Comparison of ENCODE assay signal across 15 mouse cellular contexts in the genomic region with DNA sequence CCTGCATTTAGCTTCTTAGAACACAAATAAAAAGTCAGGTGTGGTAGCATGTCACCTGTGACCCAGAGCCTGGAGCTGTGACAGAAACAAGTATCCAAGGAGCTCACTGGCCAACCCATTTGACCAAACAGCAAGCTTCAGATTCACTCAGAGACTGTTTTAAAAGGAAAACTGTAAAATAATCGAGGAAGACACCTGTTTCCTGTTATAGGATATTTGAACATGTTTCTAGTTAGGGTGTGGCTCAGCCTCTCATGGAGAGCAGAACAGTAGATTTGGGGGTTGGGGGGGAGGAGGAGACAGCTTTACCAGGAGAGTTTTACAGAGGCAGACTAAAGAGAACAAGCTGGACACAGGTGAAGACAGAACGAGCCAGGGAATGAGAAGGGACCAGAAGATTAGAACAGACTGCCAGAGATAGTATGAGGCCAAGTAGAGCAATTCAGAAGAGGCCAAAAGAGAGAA.
DNase-seq lines count a peak whose midpoint lies in the region; ATAC-seq and TF ChIP-seq lines count a peak whose summit lies in the region.
"Had no signal": no experiment of that assay in that cellular context is flagged by ENCODE, and none has a peak within 500 bp of the region (broad histone marks: within the 10 kb centered on the region; RNA-seq: fewer than 3 reads in every experiment).

No protein-coding gene starts in this region.

- TF ChIP-seq CTCF in lung, postnatal 0 days (IDR thresholded peaks at IDR 0.05) = no peak

- no peaks in the 10 kb centered on the region for H3K27me3 ChIP-seq in lung, postnatal 0 days (replicated peaks; ENCODE audit: insufficient read depth, low read length)
- H3K27me3 ChIP-seq: embryonic facial prominence, embryonic 12.5 days; forebrain, embryonic 12.5 days; heart, embryonic 15.5 days; midbrain, embryonic 12.5 days had no signal

- H3K9me3 ChIP-seq in lung, postnatal 0 days (ENCODE audit: low read length) = no peaks in the 10 kb centered on the region
- H3K9me3 ChIP-seq: embryonic facial prominence, embryonic 12.5 days; forebrain, embryonic 12.5 days; heart, embryonic 15.5 days; midbrain, embryonic 12.5 days had no signal

- DNase-seq in lung, postnatal 0 days (ENCODE audit: low spot score) = peak; percentile 29
- no peak for DNase-seq in lung, postnatal 36 days
- no peak for DNase-seq in right cerebral cortex, adult 2 months (ENCODE audit: low spot score in 2 of 2)
- no peak for DNase-seq in frontal cortex, postnatal 10 days (ENCODE audit: low spot score in 2 of 2)
- DNase-seq: cerebellum, adult 2 months; gastrocnemius, adult 2 months; kidney, postnatal 25 days; retina, postnatal 1 day had no signal

- no peak for TF ChIP-seq EP300 in lung, postnatal 0 days (IDR thresholded peaks at IDR 0.05)

- H3K36me3 ChIP-seq in lung, postnatal 0 days (ENCODE audit: insufficient read depth, low read length) = no peaks in the 10 kb centered on the region
- H3K36me3 ChIP-seq: embryonic facial prominence, embryonic 12.5 days; forebrain, embryonic 12.5 days; heart, embryonic 15.5 days; midbrain, embryonic 12.5 days had no signal

- 18% methylated on average over 2 of the region's 2 CpGs for WGBS in lung, postnatal 0 days

- no peaks in the 10 kb centered on the region for H3K4me1 ChIP-seq in lung, postnatal 0 days (ENCODE audit: insufficient read depth, low read depth, low read length)

- no peak overlapping the region for H3K9ac ChIP-seq in lung, postnatal 0 days (replicated peaks; ENCODE audit: low read depth)
- H3K9ac ChIP-seq: embryonic facial prominence, embryonic 12.5 days; forebrain, embryonic 12.5 days; heart, embryonic 15.5 days; midbrain, embryonic 12.5 days had no signal

- H3K4me3 ChIP-seq in lung, postnatal 0 days (ENCODE audit: low read depth, low read length) = no peak overlapping the region
- H3K4me3 ChIP-seq: embryonic facial prominence, embryonic 12.5 days; forebrain, embryonic 12.5 days; gastrocnemius, adult 2 months; heart, embryonic 15.5 days; midbrain, embryonic 12.5 days had no signal

- H3K27ac ChIP-seq in lung, postnatal 0 days (ENCODE audit: low read length) = no peak overlapping the region
- H3K27ac ChIP-seq: embryonic facial prominence, embryonic 12.5 days; forebrain, embryonic 12.5 days; gastrocnemius, adult 2 months; heart, embryonic 15.5 days; midbrain, embryonic 12.5 days had no signal

- H3K4me2 ChIP-seq in lung, postnatal 0 days (replicated peaks; ENCODE audit: low read depth, low read length) = no peak overlapping the region
- H3K4me2 ChIP-seq: embryonic facial prominence, embryonic 12.5 days; forebrain, embryonic 12.5 days; heart, embryonic 15.5 days; midbrain, embryonic 12.5 days had no signal

- ATAC-seq in lung, postnatal 0 days = no peak
- peak; percentile 10 for ATAC-seq in CD4-positive, CD25-positive, alpha-beta regulatory T cell, adult 4 months
- peak; percentile 33 for ATAC-seq in activated CD4-positive, CD25-positive, alpha-beta regulatory T cell, adult 4 months
- ATAC-seq in megakaryocyte-erythroid progenitor cell, adult 5-6 weeks (replicated peaks; ENCODE audit: low FRiP score, low TSS enrichment, poor library complexity, severe bottlenecking) = peak; percentile 39
